Mouse (Mus musculus) kidney, adult 2 months (tissue): Measurements from ENCODE around the gene Adtrp. TPM values are rescaled to one million over a fixed set of nuclear protein-coding genes. Genes with fewer than 3 reads are reported as not detected.

Source experiments
- DNase-seq: peaks from one replicate; pipeline ENCODE4 v3.0.0; 2021
- H3K27ac ChIP-seq: fragments of 200-500 bp; 2 replicates; pipeline ENCODE4 v1.5.1; 2012; ENCODE audit warnings: low read depth, low read length, control low read depth, inconsistent platforms; ENCODE audit not compliant: insufficient read depth
- H3K27me3 ChIP-seq: fragments of 200-500 bp; replicated peaks from 2 replicates; pipeline ENCODE4 v1.6.1; 2012; ENCODE audit warnings: mild to moderate bottlenecking, moderate library complexity, low read length, inconsistent platforms; ENCODE audit not compliant: control insufficient read depth, insufficient read depth
- H3K36me3 ChIP-seq: fragments of 200-500 bp; 2 replicates; pipeline ENCODE4 v1.6.1; 2012; ENCODE audit warnings: mild to moderate bottlenecking, moderate library complexity, low read length, inconsistent platforms; ENCODE audit not compliant: control insufficient read depth, insufficient read depth
- H3K4me1 ChIP-seq: fragments of 200-500 bp; 2 replicates; pipeline ENCODE4 v1.6.1; 2011; ENCODE audit warnings: low read length; ENCODE audit not compliant: control insufficient read depth, insufficient read depth
- H3K4me3 ChIP-seq: fragments of 200-500 bp; 2 replicates; pipeline ENCODE4 v1.5.1; 2011; ENCODE audit warnings: mild to moderate bottlenecking, low read depth, low read length, control low read depth; ENCODE audit not compliant: insufficient read depth
- CTCF ChIP-seq: fragments of 200-500 bp; conservative IDR thresholded peaks from 2 replicates; pipeline ENCODE4 v1.5.1; 2011; ENCODE audit warnings: low read depth, mild to moderate bottlenecking, control low read depth, low read length, moderate library complexity, mixed read lengths; ENCODE audit not compliant: insufficient read depth, insufficient read length
- POLR2A ChIP-seq: fragments of 200-500 bp; IDR thresholded peaks from one replicate; pipeline ENCODE4 v1.6.1; 2011; ENCODE audit warnings: low read depth, low read length, control low read depth
- WGBS: fragments of 180-500 bp; shearing (Covaris S2); methylation state at CpG from one replicate; pipeline ENCODE4 v1.1.7; 2018; 5-methylcytosine and 5-hydroxymethylcytosine counted together
- polyA plus RNA-seq: library from polyadenylated mRNA; depleted of rRNA; stranded (reverse); fragments of >200 nt; gene quantifications from 2 replicates; pipeline ENCODE4 v1.2.3, GENCODE M21; 2012

Adtrp gene
- polyA plus RNA-seq, 1 experiment = 165 TPM

DNA sequence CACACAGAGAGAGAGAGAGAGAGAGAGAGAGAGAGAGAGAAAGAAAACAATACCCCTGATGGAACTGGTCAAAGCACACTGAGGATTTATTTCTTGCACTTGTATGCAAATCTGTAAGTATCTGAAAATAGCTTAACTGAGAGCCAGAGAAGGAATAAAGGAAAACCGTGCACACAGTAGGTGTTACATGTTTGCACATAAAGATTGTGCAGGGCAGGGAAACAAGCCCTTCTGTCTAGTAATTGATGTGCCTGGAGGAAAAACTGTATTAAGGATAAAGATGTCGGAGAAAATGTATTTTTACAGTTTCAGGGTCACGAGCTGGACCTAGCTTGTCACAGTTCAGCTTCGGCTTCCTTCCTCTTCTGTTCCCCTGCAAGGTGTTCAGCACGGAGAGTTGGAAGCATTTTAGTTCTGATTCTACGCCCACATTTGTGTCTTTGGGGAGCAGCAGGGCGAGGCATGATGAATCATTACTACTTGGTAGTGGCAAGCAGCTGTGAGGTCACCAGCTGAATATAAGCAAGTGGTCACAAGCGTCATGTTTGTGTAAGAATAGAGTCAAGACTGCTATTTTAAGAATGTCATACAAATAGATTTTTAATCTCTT is 43.7 kb downstream of the Adtrp start:
- Histone ChIP-seq H3K36me3 (no peaks in the 10 kb centered on the region), H3K4me3 (no peak overlapping the region), H3K27me3 (no peaks in the 10 kb centered on the region), H3K27ac (no peak overlapping the region), H3K4me1 (no peaks in the 10 kb centered on the region)
- 35% methylated on average over 8 of the region's 8 CpGs for WGBS
- DNase-seq = no peak
- no peak for TF ChIP-seq CTCF
- no peak for TF ChIP-seq POLR2A

DNA sequence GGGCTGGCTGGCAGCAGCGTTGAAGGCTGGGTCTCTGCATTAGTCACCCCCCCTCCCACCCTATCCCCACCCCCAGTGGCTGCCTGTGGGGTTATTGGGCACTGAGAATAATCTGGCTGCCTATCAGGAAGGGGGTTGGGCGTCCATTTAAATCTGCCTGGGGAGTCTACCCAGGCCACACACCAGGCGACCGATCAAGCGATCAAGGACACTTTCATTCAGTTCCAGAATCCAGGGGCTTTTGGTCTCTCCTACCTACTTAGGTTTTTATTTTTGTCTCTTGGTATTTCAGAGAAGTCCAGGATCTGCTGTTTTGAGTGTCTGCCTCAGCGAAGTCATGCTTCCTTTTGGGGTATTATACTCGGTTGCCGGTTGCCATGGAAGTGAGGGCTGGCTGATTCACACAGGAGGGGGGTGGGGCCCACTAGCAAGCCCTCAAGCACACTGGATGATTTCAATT is 46.3 kb downstream of the Adtrp start:
- Histone ChIP-seq H3K27ac (no peak overlapping the region), H3K4me3 (no peak overlapping the region), H3K36me3 (no peaks in the 10 kb centered on the region), H3K4me1 (no peaks in the 10 kb centered on the region), H3K27me3 (no peaks in the 10 kb centered on the region)
- no peak for TF ChIP-seq CTCF
- TF ChIP-seq POLR2A = no peak
- 43% methylated on average over 8 of the region's 8 CpGs for WGBS
- no peak for DNase-seq

DNA sequence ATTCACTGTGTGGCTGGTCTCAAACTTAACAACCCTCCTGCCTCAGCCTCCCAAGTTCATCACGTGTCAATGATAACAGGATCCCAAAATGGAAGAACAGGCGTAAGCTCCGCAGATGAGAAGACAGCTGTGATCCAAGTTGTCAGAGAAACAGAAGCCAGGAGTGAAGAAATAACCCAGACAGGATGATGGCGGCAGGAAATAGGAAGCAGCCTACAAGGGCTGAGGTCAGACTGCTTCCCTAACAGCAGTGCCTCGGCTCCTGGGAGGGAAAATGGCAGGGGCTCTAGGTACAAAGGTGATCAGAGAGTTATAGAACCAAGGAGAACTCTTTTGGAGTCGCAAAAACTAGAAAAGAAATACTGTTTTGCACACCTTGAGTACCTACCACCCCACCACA is 54.6 kb downstream of the Adtrp start:
- no peak for DNase-seq
- no peaks in the 10 kb centered on the region for H3K36me3 ChIP-seq
- H3K4me3 ChIP-seq = no peak overlapping the region
- WGBS = 84% methylated on average over 6 of the region's 6 CpGs
- TF ChIP-seq CTCF (no peak), POLR2A (no peak)
- no peaks in the 10 kb centered on the region for H3K27me3 ChIP-seq
- no peak overlapping the region for H3K27ac ChIP-seq
- no peaks in the 10 kb centered on the region for H3K4me1 ChIP-seq

DNA sequence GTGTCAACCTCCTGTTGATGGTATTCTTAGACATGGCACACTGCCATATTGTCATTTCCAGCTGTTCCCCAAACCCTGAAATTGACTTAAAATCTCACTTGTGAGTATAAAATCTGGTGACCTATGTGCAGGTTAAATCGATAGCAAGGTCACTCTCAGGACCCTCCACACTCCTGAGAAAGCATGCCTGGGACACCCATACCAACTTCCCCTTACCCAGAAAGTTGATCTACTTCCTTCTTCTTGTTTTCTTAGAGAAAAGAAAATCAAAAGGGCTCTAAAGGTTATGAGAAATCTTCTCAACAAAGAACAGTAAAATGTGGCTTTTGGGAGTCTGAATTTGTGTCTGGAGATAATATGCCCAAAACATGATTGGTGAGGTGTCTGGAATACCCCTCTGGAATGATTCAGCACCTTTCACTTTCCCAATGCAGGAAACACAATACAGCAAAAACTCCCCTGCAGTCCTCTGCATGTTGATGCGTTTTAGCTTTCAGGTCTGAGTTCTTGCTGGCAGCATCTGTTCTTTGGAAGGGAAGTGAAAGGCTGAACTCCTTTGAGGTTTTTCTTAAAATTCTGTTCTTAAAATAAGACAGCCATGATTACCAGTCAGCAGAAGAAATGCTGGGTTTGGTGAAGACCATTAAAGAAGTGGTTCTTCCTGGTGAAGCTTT is 59.5 kb downstream of the Adtrp start:
- no peaks in the 10 kb centered on the region for H3K27me3 ChIP-seq
- H3K36me3 ChIP-seq = no peaks in the 10 kb centered on the region
- TF ChIP-seq POLR2A = no peak
- TF ChIP-seq CTCF = no peak
- 46% methylated on average over 2 of the region's 2 CpGs for WGBS
- no peak overlapping the region for H3K27ac ChIP-seq
- no peak for DNase-seq
- 0 out of 2 replicates have a peak, but pooled peaks cover 3% of the 10 kb centered on the region for H3K4me1 ChIP-seq
- H3K4me3 ChIP-seq = no peak overlapping the region

DNA sequence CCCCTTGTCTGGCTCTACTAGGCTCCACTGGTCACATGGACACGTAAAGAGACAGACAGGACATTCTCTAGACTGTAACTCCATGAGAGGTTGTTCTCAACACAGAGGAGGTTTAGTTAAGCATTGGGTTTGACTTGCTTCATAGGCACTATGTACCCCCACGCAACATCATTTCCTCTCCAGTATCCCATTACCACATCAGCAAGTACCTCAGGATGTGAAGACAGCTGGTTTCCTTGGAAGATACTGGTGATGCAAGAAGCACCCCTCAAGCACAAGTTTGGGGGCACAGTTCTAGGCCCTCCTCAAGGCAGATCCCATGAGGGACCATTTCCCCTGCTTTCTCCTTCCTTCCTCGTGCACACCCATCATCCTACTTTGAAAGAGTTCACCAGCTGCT is 60.8 kb downstream of the Adtrp start:
- Histone ChIP-seq H3K36me3 (no peaks in the 10 kb centered on the region), H3K4me1 (0 out of 2 replicates have a peak, but pooled peaks cover 3% of the 10 kb centered on the region), H3K4me3 (no peak overlapping the region), H3K27me3 (no peaks in the 10 kb centered on the region), H3K27ac (no peak overlapping the region)
- 92% methylated on average over 3 of the region's 3 CpGs for WGBS
- no peak for TF ChIP-seq CTCF
- no peak for TF ChIP-seq POLR2A
- DNase-seq = no peak

DNA sequence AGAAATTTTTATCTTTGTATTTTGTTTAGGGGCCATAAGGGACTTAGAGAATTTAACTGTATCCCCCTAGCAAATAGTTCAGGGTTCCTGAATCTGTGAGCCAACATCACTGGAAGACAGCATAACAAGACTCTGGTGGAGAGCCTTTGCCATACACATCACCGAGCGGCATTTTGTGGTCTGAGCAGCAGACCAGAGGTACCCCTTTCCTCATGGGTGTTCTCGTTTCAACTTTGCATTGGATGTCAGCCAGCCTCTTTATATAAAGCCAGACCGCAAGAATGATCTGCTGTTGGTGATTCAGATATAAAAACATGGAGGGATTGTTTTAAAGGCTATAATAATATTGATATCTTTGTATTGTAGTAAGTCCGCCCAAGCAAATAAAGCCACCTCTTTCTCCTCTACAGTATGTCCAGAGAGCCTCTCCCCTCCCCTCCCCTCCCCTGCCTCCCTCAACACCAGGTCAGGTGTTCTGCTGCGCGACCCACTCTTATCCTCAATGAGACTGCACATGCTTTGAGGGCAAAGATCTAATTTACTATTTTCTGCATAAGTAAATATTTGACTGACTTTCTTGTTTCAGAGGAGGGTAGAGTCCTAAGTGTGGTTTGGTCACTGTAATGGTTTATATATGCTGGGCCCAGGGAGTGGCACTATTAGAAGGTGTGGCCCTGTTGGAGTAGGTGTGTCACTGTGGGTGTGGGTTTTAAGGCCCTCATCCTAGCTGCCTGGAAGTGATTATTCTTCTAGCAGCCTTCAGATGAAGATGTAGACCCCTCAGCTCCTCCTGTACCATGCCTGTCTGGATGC is 62.4 kb downstream of the Adtrp start:
- DNase-seq = no peak
- no peak overlapping the region for H3K4me3 ChIP-seq
- no peaks in the 10 kb centered on the region for H3K27me3 ChIP-seq
- no peak overlapping the region for H3K27ac ChIP-seq
- 74% methylated on average over 7 of the region's 7 CpGs for WGBS
- no peaks in the 10 kb centered on the region for H3K36me3 ChIP-seq
- 0 out of 2 replicates have a peak, but pooled peaks cover 3% of the 10 kb centered on the region for H3K4me1 ChIP-seq
- TF ChIP-seq POLR2A (no peak), CTCF (no peak)

DNA sequence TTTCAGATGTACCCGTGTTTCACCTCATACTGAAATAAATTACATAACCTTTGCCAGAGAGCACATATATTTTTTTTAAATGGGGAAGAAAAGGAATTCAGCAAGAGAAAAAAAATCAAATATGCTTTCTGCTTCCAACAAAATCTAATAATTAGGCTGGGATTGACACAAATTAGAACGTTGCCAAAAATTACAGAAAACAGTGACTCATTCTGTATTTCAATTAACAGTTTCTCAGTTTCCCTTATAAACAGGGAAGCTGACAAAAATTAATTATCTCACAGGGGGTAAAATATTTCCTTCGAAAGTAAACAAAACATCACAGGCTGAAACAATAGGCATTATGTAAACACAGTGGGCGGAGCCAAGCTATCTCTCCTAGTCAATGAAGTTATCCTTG is 67.2 kb downstream of the Adtrp start:
- H3K27me3 ChIP-seq = no peaks in the 10 kb centered on the region
- H3K4me1 ChIP-seq = 0 out of 2 replicates have a peak, but pooled peaks cover 3% of the 10 kb centered on the region
- no peaks in the 10 kb centered on the region for H3K36me3 ChIP-seq
- H3K27ac ChIP-seq = no peak overlapping the region
- 60% methylated on average over 4 of the region's 4 CpGs for WGBS
- no peak overlapping the region for H3K4me3 ChIP-seq
- TF ChIP-seq CTCF = no peak
- no peak for TF ChIP-seq POLR2A
- no peak for DNase-seq
